Mouse (Mus musculus): ENCODE measurements at regions not wholly inside any gene's neighbourhood (a gene's known extent, or its start where the extent isn't known, plus 50 kb on each side); places are given as distances from the start of the nearest gene placed in this dataset.

DNA sequence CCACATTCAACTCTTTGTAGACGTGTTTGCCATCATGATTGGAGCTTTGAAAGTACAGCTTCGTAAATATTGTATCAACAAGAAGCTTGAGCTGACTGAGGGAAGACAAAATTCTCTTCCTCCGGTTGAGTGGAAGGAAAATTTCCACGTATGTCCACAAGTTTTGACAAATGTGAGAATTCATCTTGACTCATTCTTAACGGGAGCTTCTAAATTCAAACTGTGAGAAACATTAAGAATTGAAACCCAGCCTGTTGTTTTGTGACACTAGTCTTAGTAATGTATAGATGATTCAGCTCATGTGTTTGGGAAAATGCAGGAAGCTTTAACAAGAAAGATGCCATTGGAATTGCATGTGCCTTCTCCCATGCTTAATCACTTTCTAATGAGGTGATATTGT, 68.9 kb downstream of the Rbm43 start:
- H3K27ac ChIP-seq, result no peak overlapping the region
- H3K9me3 ChIP-seq, result no peaks in the 10 kb centered on the region
- H3K4me2 ChIP-seq (replicated peaks), result no peak overlapping the region
- no peak overlapping the region for H3K9ac ChIP-seq
- no peaks in the 10 kb centered on the region for H3K4me1 ChIP-seq
- no peak overlapping the region for H3K4me3 ChIP-seq
- 85% methylated on average over 5 of the region's 5 CpGs for WGBS
- H3K36me3 ChIP-seq, result no peaks in the 10 kb centered on the region
- H3K27me3 ChIP-seq, result no peaks in the 10 kb centered on the region
- no peak for ATAC-seq (ENCODE audit: insufficient number of reproducible peaks, insufficient read depth, low FRiP score, low TSS enrichment)

DNA sequence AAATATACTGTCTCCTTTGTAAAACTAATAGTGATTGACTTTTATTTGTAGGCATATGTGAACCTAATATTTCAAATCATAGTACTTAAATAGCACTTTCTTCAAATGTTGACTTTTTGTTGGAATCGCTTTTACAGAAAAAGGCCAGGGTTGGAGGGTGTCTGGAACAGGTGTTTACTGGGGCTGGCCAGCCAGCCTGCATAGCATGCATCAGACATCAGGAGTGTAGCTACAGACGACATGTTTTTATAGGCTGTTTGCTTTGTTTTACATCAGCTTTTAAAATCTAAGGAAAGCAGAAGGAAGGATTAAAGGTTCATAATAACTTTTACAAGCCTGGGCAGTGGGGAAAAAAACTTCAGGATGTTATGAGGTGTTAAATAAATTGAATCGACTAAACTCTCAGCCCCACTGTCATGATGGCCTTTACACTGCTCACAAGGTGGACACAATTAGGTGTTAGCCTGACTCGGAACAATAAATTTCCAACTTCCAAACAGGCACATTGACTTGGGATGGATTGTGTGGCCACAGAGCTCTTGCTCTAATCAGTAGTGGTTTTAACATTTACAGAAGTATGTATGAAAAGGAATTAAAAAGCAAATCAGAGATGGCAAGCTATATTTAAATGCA, 66.0 kb downstream of the Rbm43 start:
- Histone ChIP-seq H3K36me3 (no peaks in the 10 kb centered on the region), H3K9me3 (no peaks in the 10 kb centered on the region), H3K27ac (no peak overlapping the region), H3K9ac (no peak overlapping the region), H3K4me2 (replicated peaks) (no peak overlapping the region), H3K4me1 (no peaks in the 10 kb centered on the region), H3K4me3 (no peak overlapping the region), H3K27me3 (no peaks in the 10 kb centered on the region)
- WGBS, result 73% methylated on average over 4 of the region's 4 CpGs
- ATAC-seq (ENCODE audit: insufficient number of reproducible peaks, insufficient read depth, low FRiP score, low TSS enrichment), result no peak

DNA sequence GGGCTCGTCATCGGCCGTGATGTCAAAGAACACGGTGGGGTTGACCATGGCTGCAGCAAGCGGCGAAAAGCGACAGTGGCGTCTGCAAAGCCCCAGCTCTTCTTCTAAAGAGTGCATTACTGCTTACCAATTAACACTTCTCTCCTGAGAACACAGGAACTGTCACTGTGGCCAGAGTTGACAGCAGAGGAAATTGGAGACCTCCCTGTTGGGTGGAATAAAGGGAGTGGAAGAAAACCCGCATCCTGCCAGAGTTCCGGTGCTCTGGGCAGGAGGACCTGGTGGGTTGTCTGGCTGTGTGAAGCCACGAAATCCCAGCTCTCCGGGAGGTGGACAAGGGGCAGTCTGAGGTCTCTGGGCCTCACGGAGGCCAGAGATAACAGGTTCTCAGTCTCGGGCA, 63.4 kb downstream of the Rbm43 start:
- Histone ChIP-seq H3K27me3 (no peaks in the 10 kb centered on the region), H3K36me3 (no peaks in the 10 kb centered on the region), H3K4me2 (replicated peaks) (no peak overlapping the region), H3K27ac (no peak overlapping the region), H3K9me3 (no peaks in the 10 kb centered on the region), H3K4me1 (no peaks in the 10 kb centered on the region), H3K9ac (no peak overlapping the region), H3K4me3 (no peak overlapping the region)
- no peak for ATAC-seq (ENCODE audit: insufficient number of reproducible peaks, insufficient read depth, low FRiP score, low TSS enrichment)
- 73% methylated on average over 14 of the region's 14 CpGs for WGBS

Data from embryonic facial prominence, embryonic 12.5 days (tissue).